Mouse (Mus musculus) CH12.LX (cell line): Measurements from ENCODE around the gene Pnpla6.

Experiments
- CTCF ChIP-seq, 2 experiments: IDR thresholded peaks in 1 of 2; conservative IDR thresholded peaks in 1 of 2; 2 replicates each; pipeline ENCODE4 v1.5.1; 2011 to 2012; ENCODE audit warnings: low read depth in 2 of 2, low read length in 2 of 2, improper control_type of control experiment in 1 of 2, inconsistent platforms in 1 of 2, mild to moderate bottlenecking in 1 of 2, moderate library complexity in 1 of 2
- E2F4 ChIP-seq: IDR thresholded peaks from 2 replicates; pipeline ENCODE4 v1.6.1; 2011; ENCODE audit warnings: low read depth, low read length, improper control_type of control experiment; ENCODE audit not compliant: insufficient replicate concordance
- EP300 ChIP-seq: IDR thresholded peaks from 2 replicates; pipeline ENCODE4 v1.6.1; 2011; ENCODE audit warnings: low read length, improper control_type of control experiment
- GABPA ChIP-seq: IDR thresholded peaks from 2 replicates; pipeline ENCODE4 v1.6.1; 2012; ENCODE audit warnings: low read depth, low read length, improper control_type of control experiment, inconsistent platforms; ENCODE audit not compliant: insufficient replicate concordance
- HCFC1 ChIP-seq: IDR thresholded peaks from 2 replicates; pipeline ENCODE4 v1.6.1; 2012; ENCODE audit warnings: low read depth, mild to moderate bottlenecking, inconsistent platforms, low read length, improper control_type of control experiment
- JUND ChIP-seq: conservative IDR thresholded peaks from 2 replicates; pipeline ENCODE4 v1.6.1; 2011; ENCODE audit warnings: low read depth, low read length, improper control_type of control experiment
- MAFK ChIP-seq: IDR thresholded peaks from 2 replicates; pipeline ENCODE4 v1.6.1; 2011; ENCODE audit warnings: low read length, improper control_type of control experiment; ENCODE audit not compliant: insufficient replicate concordance
- NRF1 ChIP-seq: IDR thresholded peaks from 2 replicates; pipeline ENCODE4 v1.6.1; 2014; ENCODE audit warnings: low read depth, mild to moderate bottlenecking, inconsistent platforms, low read length, improper control_type of control experiment, moderate library complexity
- POLR2A ChIP-seq: IDR thresholded peaks from 2 replicates; pipeline ENCODE4 v1.6.1; 2011; ENCODE audit warnings: low read depth, mild to moderate bottlenecking, improper control_type of control experiment, low read length
- POLR2AphosphoS2 ChIP-seq: IDR thresholded peaks from 2 replicates; pipeline ENCODE4 v1.6.1; 2011; ENCODE audit warnings: low read depth, low read length, improper control_type of control experiment
- ZC3H11A ChIP-seq: IDR thresholded peaks from 2 replicates; pipeline ENCODE4 v1.6.1; 2012; ENCODE audit warnings: low read depth, mild to moderate bottlenecking, inconsistent platforms, low read length, improper control_type of control experiment
- ZKSCAN1 ChIP-seq: IDR thresholded peaks from 2 replicates; pipeline ENCODE4 v1.6.1; 2012; ENCODE audit warnings: low read depth, inconsistent platforms, low read length, improper control_type of control experiment, borderline replicate concordance

DNA sequence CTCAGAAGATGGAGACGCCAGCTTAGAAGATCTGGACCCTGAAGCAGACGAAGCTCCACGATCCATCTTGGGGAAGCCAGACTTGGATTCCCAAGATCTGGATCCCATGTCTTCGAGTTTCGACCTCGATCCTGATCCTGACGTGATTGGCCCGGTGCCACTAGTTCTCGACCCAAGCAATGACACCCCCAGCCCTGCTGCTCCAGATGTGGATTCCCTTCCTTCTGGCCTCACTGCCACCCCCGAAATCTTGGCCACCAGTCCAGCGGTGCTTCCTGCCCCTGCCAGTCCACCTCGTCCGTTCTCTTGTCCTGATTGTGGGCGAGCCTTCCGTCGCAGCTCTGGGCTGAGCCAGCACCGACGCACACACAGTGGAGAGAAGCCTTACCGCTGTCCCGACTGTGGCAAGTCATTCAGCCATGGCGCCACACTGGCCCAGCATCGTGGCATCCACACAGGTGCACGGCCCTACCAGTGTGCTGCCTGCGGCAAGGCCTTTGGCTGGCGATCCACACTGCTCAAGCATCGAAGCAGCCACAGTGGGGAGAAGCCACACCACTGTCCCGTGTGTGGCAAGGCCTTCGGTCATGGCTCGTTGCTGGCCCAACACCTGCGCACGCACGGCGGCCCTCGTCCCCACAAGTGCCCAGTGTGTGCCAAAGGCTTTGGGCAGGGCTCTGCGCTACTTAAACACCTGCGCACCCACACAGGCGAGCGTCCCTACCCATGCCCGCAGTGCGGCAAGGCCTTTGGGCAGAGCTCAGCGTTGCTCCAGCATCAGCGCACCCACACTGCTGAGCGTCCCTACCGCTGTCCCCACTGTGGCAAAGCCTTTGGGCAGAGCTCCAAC is 19.4 kb upstream of the Pnpla6 start:
- TF ChIP-seq POLR2A = no peak
- no peak for TF ChIP-seq MAFK
- no peak for TF ChIP-seq JUND
- TF ChIP-seq ZKSCAN1 = no peak
- TF ChIP-seq CTCF (conservative IDR thresholded peaks at IDR 0.05 in 1 of 2, IDR thresholded peaks at IDR 0.05 in 1 of 2; ENCODE audit: low read depth in 2 of 2, low read length in 2 of 2) = no peak
- no peak for TF ChIP-seq POLR2AphosphoS2
- no peak for TF ChIP-seq NRF1
- TF ChIP-seq EP300 = no peak
- no peak for TF ChIP-seq ZC3H11A
- no peak for TF ChIP-seq HCFC1
- no peak for TF ChIP-seq GABPA
- no peak for TF ChIP-seq E2F4
